Mouse (Mus musculus): ENCODE data around the gene Jagn1. TPM values are rescaled to one million over a fixed set of nuclear protein-coding genes. Genes with fewer than 3 reads are reported as not detected.

Jagn1 gene
- total RNA-seq, 2 experiments from 2014 or later, result 28.6 to 32.4 TPM

Small RNA genes within 50 kb of the gene (microRNA-seq; reads per million reads assigned to microRNA genes)
- gene Gm24387, result 0 reads per million in 2 experiments

Other genes with a start within 250 kb of the Jagn1 start
- gene Lhfpl4, start 247.2 kb upstream of the Jagn1 start, total RNA-seq (2021), result under 1 TPM; 0.44 to 0.62 TPM
- 10 to 100 TPM; 13.2 to 15.6 TPM for gene Mtmr14, start 204.7 kb upstream of the Jagn1 start, total RNA-seq (2021)
- gene Cpne9, start 160.3 kb upstream of the Jagn1 start, total RNA-seq (2021), result under 1 TPM in 1 of 2 experiments, not detected in 1; 0.14 TPM
- 10 to 100 TPM in 1 of 2 experiments, 1 to 10 TPM in 1; 9.9 to 10.7 TPM for gene Brpf1, start 135.4 kb upstream of the Jagn1 start, total RNA-seq (2021)
- 1 to 10 TPM; 5.1 to 6.8 TPM for gene Ogg1, start 115.6 kb upstream of the Jagn1 start, total RNA-seq (2021)
- 10 to 100 TPM; 28.7 to 31.9 TPM for gene Camk1, start 98.6 kb upstream of the Jagn1 start, total RNA-seq (2021)
- gene Tada3, start 64.7 kb upstream of the Jagn1 start, total RNA-seq (2021), result 10 to 100 TPM; 14.4 to 15.8 TPM
- gene Arpc4, start 64.5 kb upstream of the Jagn1 start, total RNA-seq (2021), result 10 to 100 TPM; 66.6 to 66.9 TPM
- gene Ttll3, start 53.3 kb upstream of the Jagn1 start, total RNA-seq (2021), result 1 to 10 TPM; 1.3 TPM
- 10 to 100 TPM; 11.1 to 13.3 TPM for gene Rpusd3, start 23.2 kb upstream of the Jagn1 start, total RNA-seq (2021)
- 1 to 10 TPM in 1 of 2 experiments, under 1 TPM in 1; 0.51 to 2.7 TPM for gene Cidec, start 6.8 kb upstream of the Jagn1 start, total RNA-seq (2021)
- gene Il17re, start 15.9 kb downstream of the Jagn1 start, total RNA-seq (2021), result under 1 TPM; 0.31 to 0.49 TPM
- 1 to 10 TPM; 6.8 TPM for gene Il17rc, start 28.9 kb downstream of the Jagn1 start, total RNA-seq (2021)
- gene Creld1, start 40.7 kb downstream of the Jagn1 start, total RNA-seq (2021), result 10 to 100 TPM; 37.1 to 39.6 TPM
- under 1 TPM; 0.11 to 0.12 TPM for gene Prrt3, start 59.4 kb downstream of the Jagn1 start, total RNA-seq (2021)
- 10 to 100 TPM; 56.2 to 61.0 TPM for gene Emc3, start 89.1 kb downstream of the Jagn1 start, total RNA-seq (2021)
- 1 to 10 TPM; 1.3 to 1.8 TPM for gene Fancd2, start 89.1 kb downstream of the Jagn1 start, total RNA-seq (2021)
- gene Fancd2os, start 158.1 kb downstream of the Jagn1 start, total RNA-seq (2021), result not detected
- gene Brk1, start 162.2 kb downstream of the Jagn1 start, total RNA-seq (2021), result 10 to 100 TPM; 42.8 to 52.4 TPM
- 1 to 10 TPM; 6.8 to 7.0 TPM for gene Vhl, start 181.4 kb downstream of the Jagn1 start, total RNA-seq (2021)
- gene Irak2, start 195.9 kb downstream of the Jagn1 start, total RNA-seq (2021), result 1 to 10 TPM; 4.7 to 4.8 TPM